9 mouse cellular contexts compared by ENCODE assay signal in the genomic region with DNA sequence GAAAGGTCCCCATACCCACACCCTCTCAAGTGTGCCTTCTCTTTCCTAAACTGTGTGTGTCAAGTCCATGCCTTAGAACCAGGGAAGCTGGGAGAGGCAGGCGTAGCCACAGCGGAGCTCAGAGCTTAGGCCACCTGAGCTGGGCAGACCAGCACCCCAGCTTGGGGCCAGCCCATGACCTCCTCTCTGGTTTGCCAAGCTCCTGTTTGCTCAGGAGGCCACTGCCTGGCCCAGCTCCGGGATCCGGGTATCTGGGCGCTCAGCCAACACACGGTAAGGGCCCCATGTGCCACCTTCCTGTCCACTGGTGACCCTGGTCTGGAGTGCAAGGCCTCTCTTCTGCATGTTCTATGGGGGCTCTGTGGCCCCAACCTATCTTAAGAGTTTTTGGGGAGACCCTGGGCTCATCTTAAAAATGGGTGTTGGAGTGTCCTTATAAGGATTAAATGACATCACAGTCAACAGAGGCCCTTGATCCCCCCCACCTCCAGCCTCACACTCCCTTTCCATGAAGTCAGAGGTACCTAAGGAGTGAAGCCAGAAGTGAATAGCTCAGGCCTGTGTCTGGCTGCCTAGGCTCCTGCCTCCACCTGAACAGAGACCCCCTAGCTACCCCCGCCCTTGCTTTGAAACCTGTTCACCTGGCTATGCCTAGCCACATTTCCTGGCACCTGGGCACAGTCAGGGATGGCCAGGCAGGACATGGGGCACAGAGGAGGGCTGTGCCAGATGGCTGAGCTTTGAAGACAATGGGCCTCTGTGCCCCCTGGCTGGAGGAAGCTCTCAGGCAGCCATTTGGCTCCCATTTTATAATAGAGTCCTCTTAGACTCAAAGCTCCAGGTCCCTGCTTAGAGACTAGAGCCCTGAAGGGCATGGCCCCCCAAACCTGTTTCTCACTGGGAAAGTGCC. TPM values are rescaled to one million over a fixed set of nuclear protein-coding genes. Genes with fewer than 3 reads are reported as not detected.
A peak's percentile ranks its signal among the peaks of the same experiment; 100 is the strongest.
DNase-seq lines count a peak whose midpoint lies in the region; ATAC-seq and TF ChIP-seq lines count a peak whose summit lies in the region.
"Had no signal": no experiment of that assay in that cellular context is flagged by ENCODE, and none has a peak within 500 bp of the region (broad histone marks: within the 10 kb centered on the region; RNA-seq: fewer than 3 reads in every experiment).

No protein-coding gene starts in this region.

- no peaks in the 10 kb centered on the region for H3K9me3 ChIP-seq in heart, embryonic 16.5 days (replicated peaks; ENCODE audit: control insufficient read depth, low read length)
- no peaks in the 10 kb centered on the region for H3K9me3 ChIP-seq in lung, embryonic 15.5 days
- H3K9me3 ChIP-seq: G1E had no signal

- H3K4me1 ChIP-seq in heart, embryonic 16.5 days (ENCODE audit: control insufficient read depth, insufficient read depth, low read length) = peaks cover 28% of the 10 kb centered on the region
- peaks cover 55% of the 10 kb centered on the region for H3K4me1 ChIP-seq in cerebellum, adult 2 months (ENCODE audit: control insufficient read depth, insufficient read depth, low read length)
- peaks cover 46% of the 10 kb centered on the region for H3K4me1 ChIP-seq in lung, embryonic 15.5 days

- 0 out of 2 replicates have a peak, but pooled peaks have one; percentile 29 for ATAC-seq in heart, embryonic 16.5 days (replicated peaks; ENCODE audit: extremely low read depth, insufficient read depth, low FRiP score)
- ATAC-seq in lung, embryonic 15.5 days (ENCODE audit: borderline replicate concordance, extremely low read depth, low FRiP score, low TSS enrichment) = peak; percentile 74

- H3K27ac ChIP-seq in heart, embryonic 16.5 days (ENCODE audit: low read length) = 0 out of 2 replicates have a peak overlapping the region, but pooled peaks have one; percentile 8
- H3K27ac ChIP-seq in cerebellum, adult 2 months (ENCODE audit: insufficient read depth, low read length) = peak overlapping the region; percentile 90
- peak overlapping the region; percentile 94 for H3K27ac ChIP-seq in lung, embryonic 15.5 days

- no peak for TF ChIP-seq POLR2A in cerebellum, adult 2 months (IDR thresholded peaks at IDR 0.05; ENCODE audit: borderline replicate concordance, insufficient read depth, low read length)

- no peak for DNase-seq in heart, adult 8-10 months (ENCODE audit: low spot score)
- DNase-seq in cerebellum, adult 2 months = peak; percentile 82 to 84
- peak; percentile 67 to 83 for DNase-seq in kidney, adult 8-10 months
- DNase-seq in B cell, adult 2 months = no peak
- DNase-seq in ovary, adult 18-20 months (ENCODE audit: low spot score) = no peak
- no peak for DNase-seq in urinary bladder, postnatal 10 days (ENCODE audit: low spot score)

- WGBS in heart, embryonic 16.5 days = 58% methylated on average over 7 of the region's 7 CpGs
- WGBS in cerebellum, adult 2 months = 13% methylated on average over 7 of the region's 7 CpGs
- WGBS in lung, embryonic 15.5 days = 42% methylated on average over 7 of the region's 7 CpGs

- no peak overlapping the region for H3K4me3 ChIP-seq in heart, embryonic 16.5 days (ENCODE audit: low read length)
- no peak overlapping the region for H3K4me3 ChIP-seq in cerebellum, adult 2 months (replicated peaks; ENCODE audit: insufficient read depth, low read depth, low read length)
- H3K4me3 ChIP-seq in lung, embryonic 15.5 days = no peak overlapping the region

- peaks cover 7% of the 10 kb centered on the region for H3K27me3 ChIP-seq in heart, embryonic 16.5 days (ENCODE audit: control insufficient read depth, insufficient read depth, low read length)
- no peaks in the 10 kb centered on the region for H3K27me3 ChIP-seq in cerebellum, adult 2 months (ENCODE audit: control insufficient read depth, insufficient read depth, low read length)
- no peaks in the 10 kb centered on the region for H3K27me3 ChIP-seq in lung, embryonic 15.5 days

- no peak for TF ChIP-seq CTCF in cerebellum, adult 2 months (IDR thresholded peaks at IDR 0.05; ENCODE audit: borderline replicate concordance, insufficient read depth, low read depth, low read length)

- no peaks in the 10 kb centered on the region for H3K36me3 ChIP-seq in heart, embryonic 16.5 days (ENCODE audit: control insufficient read depth, insufficient read depth)
- no peaks in the 10 kb centered on the region for H3K36me3 ChIP-seq in lung, embryonic 15.5 days
- H3K36me3 ChIP-seq: G1E had no signal

- H3K9ac ChIP-seq in heart, embryonic 16.5 days (ENCODE audit: low read length) = no peak overlapping the region
- no peak overlapping the region for H3K9ac ChIP-seq in lung, embryonic 15.5 days

- no peak overlapping the region for H3K4me2 ChIP-seq in heart, embryonic 16.5 days (ENCODE audit: low read depth, low read length)
- H3K4me2 ChIP-seq in lung, embryonic 15.5 days = no peak overlapping the region

RNA-seq across cellular contexts. Expression of a gene that starts 33.8 kb away (rescaled TPM):
- polyA plus RNA-seq in heart, embryonic 16.5 days (2015; fragmentation: Nextera tagmentation; extraction: Ambion mirVana) = 9.7 and 9.8 TPM in 2 replicates
- total RNA-seq in heart, adult 8-10 months (2022) = 10 to 100 TPM; 12.1 to 16.5 (median 14.5) TPM
- polyA plus RNA-seq in cerebellum, adult 2 months (2012; rRNA removed) = 396 and 425 TPM in 2 replicates
- polyA plus RNA-seq in lung, embryonic 15.5 days (2015; fragmentation: Nextera tagmentation; extraction: Ambion mirVana) = 8.6 and 9.1 TPM in 2 replicates
- total RNA-seq: G1E had no signal
- polyA plus RNA-seq: G1E had no signal

Comparison
In these comparisons a context has a peak if more than half of its experiments do, and no peak if none do; other contexts are left out.
1. H3K27ac ChIP-seq: peak in every context shown above with its lines; median percentile 94 in lung, embryonic 15.5 days; 90 in cerebellum, adult 2 months; 8 in heart, embryonic 16.5 days.
2. DNase-seq: peak in cerebellum, adult 2 months (2 of 2) and kidney, adult 8-10 months (2 of 2); none in heart, adult 8-10 months (single experiment), B cell, adult 2 months (0 of 2), ovary, adult 18-20 months (single experiment) and urinary bladder, postnatal 10 days (single experiment).
3. RNA of a gene that starts 33.8 kb away (polyA plus RNA-seq): 396 to 425 TPM in cerebellum, adult 2 months; 9.7 to 9.8 TPM in heart, embryonic 16.5 days and 8.6 to 9.1 TPM in lung, embryonic 15.5 days; every median in the first group is over 10 times any median in the second.